Mouse (Mus musculus): Measurements from ENCODE around the gene Zdbf2.

Zdbf2 gene

DNA sequence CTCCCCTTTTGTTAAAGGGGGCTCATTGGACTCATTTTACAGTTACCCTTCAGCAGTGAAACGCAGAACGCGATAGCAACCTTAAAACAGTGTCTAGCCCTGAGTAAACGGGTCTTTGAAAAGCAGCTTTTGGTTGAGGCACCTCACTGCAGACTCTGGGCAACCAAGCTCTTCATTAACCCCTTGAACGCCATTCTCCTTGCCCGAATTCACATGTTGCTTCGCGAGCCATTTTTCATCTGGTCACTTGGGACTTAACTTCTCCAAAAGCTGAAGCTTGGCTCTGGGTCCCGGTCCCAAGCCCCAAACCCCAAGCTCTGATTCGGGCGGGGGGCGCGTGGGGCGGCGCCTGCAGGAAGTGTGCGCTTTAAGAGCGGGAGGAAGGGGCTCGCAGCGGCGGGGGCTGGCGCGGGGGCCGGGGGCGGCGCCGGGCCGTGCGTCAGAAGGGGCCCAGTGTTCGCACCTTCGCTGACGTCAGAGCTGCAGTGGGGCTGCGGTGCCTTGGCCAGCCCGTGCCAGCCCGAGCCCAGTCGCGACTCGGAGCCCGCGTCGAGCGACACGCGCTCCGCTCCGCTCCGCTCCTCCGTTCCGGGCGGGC lies at the start of gene Zdbf2:
Zdbf2 (plus strand) TSS at position 525 of the 598 bp plus-strand sequence.
- TF ChIP-seq GATA4 (IDR thresholded peaks at IDR 0.05; ENCODE audit: insufficient replicate concordance, low read length), result no peak

DNA sequence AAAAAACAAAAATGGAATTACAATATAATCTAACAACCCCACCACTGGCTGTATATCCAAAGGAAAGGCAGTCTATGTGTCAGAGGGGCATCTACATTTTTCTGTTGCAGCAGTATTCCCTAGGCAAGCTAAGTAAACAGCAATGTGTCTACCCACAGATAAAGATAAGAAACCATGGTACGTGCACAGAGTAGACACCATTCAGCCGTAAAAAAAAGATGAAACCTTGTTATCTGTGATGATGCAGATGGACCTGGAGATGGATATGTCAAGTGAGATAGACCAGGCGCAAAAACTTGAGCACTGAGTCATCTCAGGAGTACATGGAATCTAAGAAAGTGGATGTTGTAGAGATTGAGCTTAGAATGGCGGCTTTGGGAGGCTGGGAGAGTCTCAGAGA lies 48.1 kb upstream of the Zdbf2 start:
- TF ChIP-seq GATA4 (IDR thresholded peaks at IDR 0.05; ENCODE audit: insufficient replicate concordance, low read length), result no peak

DNA sequence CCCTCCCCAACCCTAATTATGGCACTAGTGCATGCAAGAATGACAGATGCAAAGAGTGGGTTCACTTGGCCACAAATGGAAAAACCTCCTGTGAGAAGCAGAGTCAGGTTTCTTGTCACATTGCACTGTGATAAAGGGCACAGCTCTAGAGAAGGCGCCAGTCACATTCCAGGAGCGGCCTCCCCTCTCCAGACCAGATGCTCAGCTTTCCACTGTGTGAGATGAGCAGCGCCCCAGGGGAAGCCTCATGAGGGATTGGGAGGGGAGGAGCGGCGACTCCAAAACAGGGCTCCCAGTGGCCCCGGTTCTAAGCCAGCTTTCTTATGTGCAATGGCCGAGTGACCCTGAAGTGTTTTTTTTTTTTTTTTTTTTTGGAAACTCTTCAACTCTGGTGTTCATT lies 47.2 kb upstream of the Zdbf2 start:
- TF ChIP-seq GATA4 (IDR thresholded peaks at IDR 0.05; ENCODE audit: insufficient replicate concordance, low read length), result no peak

DNA sequence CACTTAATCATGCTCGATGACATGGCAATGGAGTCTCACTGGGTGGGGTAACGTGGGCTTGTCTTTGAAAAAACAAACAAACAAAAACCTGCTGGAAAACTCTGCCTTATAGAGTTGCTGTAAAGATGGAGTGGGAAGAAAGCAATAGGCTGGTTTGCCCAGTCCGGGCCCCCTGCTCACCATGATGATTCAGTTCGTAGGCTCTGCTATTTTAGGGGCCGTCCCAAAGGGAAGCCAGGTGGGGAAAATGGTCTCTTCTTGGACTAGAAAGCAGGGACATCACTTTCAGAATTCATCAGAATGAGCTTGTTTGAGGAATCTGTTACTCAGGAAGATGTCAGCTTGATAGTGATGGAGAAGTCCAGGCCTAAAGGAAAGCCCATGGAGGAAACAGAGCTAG lies 45.8 kb upstream of the Zdbf2 start:
- no peak for TF ChIP-seq GATA4 (IDR thresholded peaks at IDR 0.05; ENCODE audit: insufficient replicate concordance, low read length)

DNA sequence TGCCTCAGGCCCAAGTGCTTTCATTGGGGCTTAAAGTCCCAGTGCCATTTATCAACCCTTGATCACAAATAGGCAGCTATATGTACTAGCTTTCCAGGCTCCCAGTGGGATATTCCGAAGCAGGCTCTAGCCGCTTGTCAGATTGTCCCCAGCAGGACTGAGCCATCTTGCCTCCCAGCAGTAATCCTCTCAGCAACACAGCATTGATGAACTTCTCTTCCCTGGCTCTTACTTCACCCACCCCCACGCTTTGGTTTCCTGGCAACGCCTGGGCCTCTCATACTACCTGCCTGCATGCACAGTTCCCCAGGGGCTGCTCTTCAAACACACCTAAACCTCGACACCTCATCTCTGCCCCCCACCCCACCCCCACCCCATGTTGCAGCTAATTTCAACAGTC lies 35.7 kb upstream of the Zdbf2 start:
- TF ChIP-seq GATA4 (IDR thresholded peaks at IDR 0.05; ENCODE audit: insufficient replicate concordance, low read length), result no peak

DNA sequence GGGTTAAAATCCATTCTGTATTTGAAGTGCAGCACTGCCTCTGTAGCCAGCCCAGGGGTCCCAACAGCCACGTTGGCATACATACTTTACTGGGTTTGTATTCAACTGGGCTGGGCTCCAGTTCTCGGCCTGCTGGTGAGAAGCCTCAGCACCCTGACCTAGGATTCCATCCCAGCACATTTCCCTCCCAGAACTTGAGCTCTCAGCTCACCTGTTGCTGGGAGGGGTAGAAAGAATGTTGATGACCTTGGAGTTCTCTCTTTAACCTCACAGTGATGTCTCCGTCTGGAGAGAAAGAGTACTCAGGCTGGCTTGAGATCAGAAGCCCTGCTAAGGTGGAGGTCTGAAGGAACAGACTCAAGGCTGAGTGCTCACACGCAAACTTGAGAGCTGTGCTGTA lies 33.8 kb upstream of the Zdbf2 start:
- no peak for TF ChIP-seq GATA4 (IDR thresholded peaks at IDR 0.05; ENCODE audit: insufficient replicate concordance, low read length)

DNA sequence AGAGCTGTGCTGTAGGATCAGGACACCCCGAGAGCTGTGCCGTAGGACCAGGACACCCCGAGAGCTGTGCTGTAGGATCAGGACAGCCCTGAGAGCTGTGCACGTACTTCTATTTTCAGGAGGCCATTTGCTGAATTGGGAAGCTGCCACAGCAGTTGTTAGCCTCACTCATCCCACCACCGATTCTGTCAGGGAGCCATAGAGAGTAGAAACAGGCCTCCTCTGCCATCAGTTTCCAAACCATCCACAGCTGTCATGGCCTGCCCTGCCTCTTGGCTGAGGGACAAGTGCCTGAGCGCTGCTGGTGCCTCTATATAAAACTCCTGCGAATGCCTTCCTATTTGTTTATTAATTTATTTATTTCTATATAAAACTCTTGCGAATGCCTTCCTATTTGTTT lies 33.3 kb upstream of the Zdbf2 start:
- TF ChIP-seq GATA4 (IDR thresholded peaks at IDR 0.05; ENCODE audit: insufficient replicate concordance, low read length), result no peak

DNA sequence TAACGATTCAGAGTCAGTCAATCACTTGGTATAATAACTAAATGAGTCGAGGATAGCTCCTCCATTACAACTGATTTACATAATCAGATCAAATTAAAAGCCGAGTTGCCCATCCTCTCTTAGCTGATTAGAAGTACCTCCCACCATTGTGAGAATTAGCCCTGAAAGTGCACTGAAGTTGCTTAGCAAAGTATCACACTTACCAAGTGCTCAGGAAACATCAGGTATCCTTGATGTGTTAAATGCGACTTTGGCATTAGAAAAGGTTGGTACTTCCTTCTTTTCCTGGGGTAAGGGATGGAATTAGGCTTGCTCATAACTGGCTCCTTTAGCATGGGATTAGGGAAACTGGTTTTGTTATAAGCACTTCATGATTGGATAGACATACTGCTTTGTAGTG lies 29.2 kb upstream of the Zdbf2 start:
- TF ChIP-seq GATA4 (IDR thresholded peaks at IDR 0.05; ENCODE audit: insufficient replicate concordance, low read length), result no peak

DNA sequence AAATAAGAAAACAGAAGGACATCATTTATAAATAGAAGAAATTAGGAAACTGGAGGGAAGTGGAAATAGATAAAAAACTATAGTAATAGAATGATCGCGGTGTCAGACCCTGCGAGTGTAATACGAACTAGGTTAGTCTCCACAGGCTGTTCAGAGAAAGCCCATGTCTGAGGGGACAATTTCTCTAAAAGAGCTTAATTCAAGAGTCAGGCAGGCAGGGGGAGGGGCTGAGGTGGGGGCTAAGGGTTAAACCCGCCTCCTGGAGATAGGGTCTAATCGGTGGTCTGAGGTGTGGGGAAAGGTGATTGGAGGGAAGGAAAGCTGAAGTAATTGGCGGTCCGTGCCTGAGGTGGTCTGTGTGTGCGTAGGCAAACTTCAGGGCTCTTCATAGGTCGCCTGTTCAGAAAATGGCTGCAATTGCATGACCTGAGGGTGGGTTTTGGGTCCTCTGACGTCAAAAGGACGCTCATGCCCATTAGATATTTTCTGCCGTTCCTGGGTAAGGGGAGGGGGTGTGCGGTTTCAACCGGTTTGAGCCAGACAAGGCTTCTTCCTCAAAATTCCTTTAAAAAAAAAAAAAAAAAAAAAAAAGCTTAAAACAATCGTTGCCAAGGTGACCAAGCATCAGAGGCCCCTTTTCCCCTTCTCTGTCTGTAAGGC lies 26.1 kb upstream of the Zdbf2 start:
- no peak for TF ChIP-seq GATA4 (IDR thresholded peaks at IDR 0.05; ENCODE audit: insufficient replicate concordance, low read length)

DNA sequence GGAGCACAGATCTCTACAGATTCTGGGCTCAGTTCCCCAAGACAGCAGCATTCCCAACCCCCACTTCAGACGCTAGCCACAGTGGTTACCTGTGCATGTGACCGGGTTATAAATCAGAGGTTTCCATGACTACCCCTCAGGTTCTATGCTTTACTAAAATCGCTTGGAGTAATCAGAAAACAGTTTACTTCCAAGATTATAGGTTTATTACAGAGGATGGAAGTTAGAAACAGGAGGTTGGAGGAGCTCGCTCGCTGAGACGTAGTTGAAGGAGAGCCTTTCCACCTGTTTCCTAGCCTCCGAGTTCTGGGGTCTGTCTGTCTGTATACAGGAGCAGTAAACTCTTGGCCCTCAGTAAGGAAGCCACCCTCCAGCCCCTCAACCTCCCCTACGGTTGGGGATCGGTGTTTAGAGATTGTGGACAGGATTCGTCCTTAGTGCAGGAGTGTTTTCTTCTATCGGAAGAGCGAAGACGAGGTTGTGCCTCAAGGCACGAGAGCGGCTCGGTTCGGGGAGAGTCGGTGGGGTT lies 25.2 kb upstream of the Zdbf2 start:
- TF ChIP-seq GATA4 (IDR thresholded peaks at IDR 0.05; ENCODE audit: insufficient replicate concordance, low read length), result no peak

DNA sequence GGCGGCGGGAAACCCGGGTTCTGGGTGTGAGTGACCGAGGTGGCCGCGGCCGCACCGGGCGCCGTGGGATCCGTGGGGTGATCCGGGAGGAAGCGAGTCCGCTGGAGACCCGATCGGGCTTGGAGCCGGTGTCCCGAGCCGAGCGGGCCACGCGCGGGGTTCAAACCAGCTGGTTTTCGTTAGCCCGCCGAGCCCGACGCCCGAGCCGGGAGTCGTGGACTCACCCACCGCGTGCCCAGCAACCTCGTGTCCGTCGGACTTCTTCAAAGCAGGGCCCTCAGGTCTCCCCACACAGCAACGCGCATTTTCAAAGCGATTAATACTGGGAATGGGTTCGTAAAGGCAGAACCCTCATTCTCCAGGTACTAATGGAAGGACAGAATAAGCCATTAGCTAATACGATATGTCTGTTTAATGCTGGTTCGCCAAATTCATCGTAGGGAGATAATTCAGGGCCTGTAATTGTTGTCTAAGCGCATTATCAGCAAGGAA lies 24.7 kb upstream of the Zdbf2 start:
- no peak for TF ChIP-seq GATA4 (IDR thresholded peaks at IDR 0.05; ENCODE audit: insufficient replicate concordance, low read length)

DNA sequence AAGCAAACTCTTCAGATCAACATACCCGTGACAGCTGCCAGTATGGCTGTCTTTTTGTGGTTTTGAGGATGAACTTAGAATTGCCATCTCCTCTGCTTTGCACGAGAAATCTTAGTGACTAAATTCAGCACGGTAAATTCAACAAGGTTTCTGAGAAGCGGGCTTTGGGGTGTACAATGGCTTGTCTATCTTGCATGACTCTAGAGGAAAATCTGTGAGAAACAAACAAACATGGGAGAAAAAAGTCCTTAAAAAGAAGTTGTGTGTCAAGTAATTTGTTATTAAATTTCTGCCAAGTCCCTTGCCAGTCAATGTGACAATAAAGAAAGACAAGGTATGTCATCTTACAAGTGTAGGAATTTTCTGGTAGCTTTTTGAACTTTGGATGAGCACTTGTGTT lies 23.8 kb upstream of the Zdbf2 start:
- TF ChIP-seq GATA4 (IDR thresholded peaks at IDR 0.05; ENCODE audit: insufficient replicate concordance, low read length), result no peak

DNA sequence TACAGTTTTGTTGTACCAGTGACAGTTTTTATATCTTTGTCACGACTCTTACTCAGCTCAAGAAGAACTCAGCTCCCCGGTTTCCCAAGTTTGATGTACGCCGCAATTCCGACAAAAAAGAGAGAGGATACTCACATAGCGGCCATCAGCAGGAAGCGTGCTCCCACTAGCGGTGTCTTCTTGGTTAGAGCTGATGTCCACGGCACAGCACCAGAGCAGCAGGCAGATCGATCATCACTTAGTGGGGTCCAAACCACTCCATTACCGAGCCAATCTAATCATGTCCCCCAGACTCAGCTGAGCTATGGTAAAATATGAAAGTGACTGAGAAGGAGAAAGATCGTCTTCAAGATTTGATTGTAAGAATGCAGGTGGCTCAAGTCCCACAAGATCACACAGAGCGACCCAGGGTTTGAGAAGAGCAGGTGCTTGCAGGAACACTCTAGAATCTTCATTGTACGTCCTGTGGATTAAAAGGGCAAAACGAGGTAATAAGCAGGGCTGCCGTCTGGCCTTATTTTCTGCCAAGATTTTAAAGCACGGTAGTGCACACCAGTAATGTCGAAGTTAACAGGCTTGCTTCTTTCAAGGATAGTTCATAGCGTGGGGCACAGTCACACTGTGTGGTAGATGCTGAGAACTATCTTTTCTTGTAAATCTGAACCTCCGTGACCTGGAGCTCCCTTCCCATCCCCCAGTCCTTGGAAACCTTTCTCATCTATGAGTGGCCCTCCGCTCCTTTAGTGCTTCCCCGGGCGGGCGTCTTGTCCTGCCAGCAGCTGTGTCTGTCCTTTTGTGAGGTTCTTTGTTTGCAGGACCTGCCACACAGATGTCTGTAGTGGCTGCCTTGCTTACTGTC lies 20.5 kb upstream of the Zdbf2 start:
- no peak for TF ChIP-seq GATA4 (IDR thresholded peaks at IDR 0.05; ENCODE audit: insufficient replicate concordance, low read length)

DNA sequence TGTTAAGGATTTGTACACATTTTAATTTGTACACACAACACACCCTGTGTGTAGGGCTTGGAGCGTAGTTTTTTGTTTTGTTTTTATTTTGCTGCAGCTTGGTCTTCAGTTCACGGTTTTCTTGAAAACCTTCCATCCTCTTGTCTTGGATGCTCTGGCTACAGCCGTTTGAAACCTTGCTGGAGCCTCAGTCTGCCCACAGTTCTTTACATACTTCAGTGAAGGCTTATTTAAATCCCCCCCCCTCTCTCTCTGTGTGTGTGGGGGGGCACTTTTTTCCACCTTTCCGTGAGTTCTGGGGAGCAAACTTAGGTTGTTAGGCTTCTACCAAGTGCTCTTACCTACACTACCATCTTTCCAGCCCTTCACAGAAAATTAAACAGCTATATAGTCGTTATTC lies 19.8 kb upstream of the Zdbf2 start:
- TF ChIP-seq GATA4 (IDR thresholded peaks at IDR 0.05; ENCODE audit: insufficient replicate concordance, low read length), result no peak

DNA sequence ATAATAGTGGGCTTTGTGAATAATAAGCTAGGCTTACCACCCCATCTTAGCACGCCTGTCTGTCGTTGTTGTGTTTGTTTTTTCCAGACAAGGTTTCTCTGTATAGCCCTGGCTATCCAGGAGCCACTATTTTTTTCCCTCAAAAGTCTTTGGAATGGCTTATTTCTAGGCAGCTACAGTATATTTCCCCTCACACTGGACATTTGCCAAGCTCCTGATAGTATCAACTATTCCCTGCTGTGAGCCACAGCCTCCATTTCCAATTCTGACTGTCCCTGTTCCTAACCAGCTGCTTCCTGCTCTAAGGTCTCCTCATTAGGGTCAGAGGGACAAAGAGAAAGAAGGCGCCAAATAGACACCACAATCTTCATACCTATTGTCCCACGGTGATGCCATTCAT lies 18.0 kb upstream of the Zdbf2 start:
- TF ChIP-seq GATA4 (IDR thresholded peaks at IDR 0.05; ENCODE audit: insufficient replicate concordance, low read length), result no peak

DNA sequence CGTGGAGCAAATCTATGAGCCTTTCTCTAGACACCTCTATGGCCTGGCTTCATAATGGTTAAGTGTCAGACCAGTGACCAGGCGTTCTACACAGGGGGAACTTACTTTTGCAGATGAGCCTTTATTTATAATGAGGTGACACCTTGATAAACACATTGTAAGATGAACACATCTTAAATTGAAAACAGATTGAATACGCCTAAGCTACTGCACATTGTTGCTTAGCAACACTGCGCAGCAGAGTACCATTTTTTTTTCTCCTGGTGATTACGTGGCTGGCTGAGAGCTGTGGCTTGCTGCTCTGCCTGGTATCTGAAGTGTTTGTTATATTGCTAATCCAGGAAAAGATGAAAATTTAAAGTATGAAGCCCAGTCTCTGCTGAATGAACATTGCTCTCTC lies 17.0 kb upstream of the Zdbf2 start:
- TF ChIP-seq GATA4 (IDR thresholded peaks at IDR 0.05; ENCODE audit: insufficient replicate concordance, low read length), result no peak

Data from liver, adult (tissue).